Mouse (Mus musculus) thymus, postnatal 4 days (tissue): ENCODE measurements around the gene Syp.
A peak's percentile ranks its signal among the peaks of the same experiment; 100 is the strongest.

Experiments used
- DNase-seq: peaks from one replicate; pipeline ENCODE4 v3.0.0; 2021

Syp gene

GRCm38 (mm10) chrX:7664791-7665190 is 26.5 kb downstream of the Syp start:
- no peak for DNase-seq

GRCm38 (mm10) chrX:7665739-7666502 is 27.6 kb downstream of the Syp start:
- DNase-seq: no peak

GRCm38 (mm10) chrX:7670390-7670881 is 32.2 kb downstream of the Syp start:
- peak; percentile 60 for DNase-seq

- peak; percentile 57 for DNase-seq
Measured at GRCm38 (mm10) chrX:7670921-7671623, 32.8 kb downstream of the Syp start, which contains the start of gene Plp2. Gene Plp2, minus strand, starts transcription at chrX:7671390.

- DNase-seq: peak; percentile 17
Measured at GRCm38 (mm10) chrX:7672739-7673138, 34.5 kb downstream of the Syp start.

- peak; percentile 66 for DNase-seq
Measured at GRCm38 (mm10) chrX:7673578-7674281, 35.5 kb downstream of the Syp start.

GRCm38 (mm10) chrX:7674284-7675000 is 36.2 kb downstream of the Syp start:
- DNase-seq: peak; percentile 65

- DNase-seq: no peak
Measured at GRCm38 (mm10) chrX:7675001-7675380, 36.7 kb downstream of the Syp start.

GRCm38 (mm10) chrX:7678986-7679385 is 40.7 kb downstream of the Syp start:
- no peak for DNase-seq

- DNase-seq: peak; percentile 93
Measured at GRCm38 (mm10) chrX:7679405-7680056, 41.3 kb downstream of the Syp start.

- DNase-seq: no peak
Measured at GRCm38 (mm10) chrX:7680057-7680412, 41.8 kb downstream of the Syp start.

GRCm38 (mm10) chrX:7680864-7681263 is 42.6 kb downstream of the Syp start, which contains the start of gene Magix:
Gene Magix, minus strand, starts transcription at chrX:7681251.
- DNase-seq: no peak

- no peak for DNase-seq
Measured at GRCm38 (mm10) chrX:7688321-7688720, 50.0 kb downstream of the Syp start.

GRCm38 (mm10) chrX:7690486-7690885 is 52.2 kb downstream of the Syp start:
- DNase-seq: no peak

- DNase-seq: peak; percentile 60
Measured at GRCm38 (mm10) chrX:7692862-7693261, 54.6 kb downstream of the Syp start.

GRCm38 (mm10) chrX:7696520-7696919 is 58.2 kb downstream of the Syp start:
- DNase-seq: no peak

GRCm38 (mm10) chrX:7696954-7697381 is 58.7 kb downstream of the Syp start, which contains the start of gene Gpkow:
Gene Gpkow, plus strand, starts transcription at chrX:7697131.
- DNase-seq: peak; percentile 75
